Mouse (Mus musculus) midbrain, embryonic 11.5 days (tissue): Measurements from ENCODE around the gene Dach1. TPM values are rescaled to one million over a fixed set of nuclear protein-coding genes. Genes with fewer than 3 reads are reported as not detected.
A peak's percentile ranks its signal among the peaks of the same experiment; 100 is the strongest.

Experiments
- ATAC-seq: fragments of 200-750 bp; cut with Nextera tagmentation; 2 replicates; pipeline ENCODE4 v1.8.0; 2017; ENCODE audit warnings: moderate TSS enrichment, moderate library complexity; ENCODE audit not compliant: low FRiP score
- DNase-seq: peaks from one replicate; pipeline ENCODE4 v3.0.0; 2015; ENCODE audit warnings: low spot score; ENCODE audit errors: missing footprints
- H3K27ac ChIP-seq: fragments of 300-500 bp; sonication (generic); 2 replicates; pipeline ENCODE4 v1.5.1; 2014; ENCODE audit warnings: low read depth, low read length
- H3K27me3 ChIP-seq: fragments of 300-500 bp; sonication (generic); 2 replicates; pipeline ENCODE4 v1.6.1; 2014; ENCODE audit warnings: mild to moderate bottlenecking, low read length, moderate library complexity, mixed read lengths; ENCODE audit not compliant: control insufficient read depth, insufficient read depth
- H3K36me3 ChIP-seq: fragments of 300-500 bp; sonication (generic); 2 replicates; pipeline ENCODE4 v1.6.1; 2014; ENCODE audit warnings: mild to moderate bottlenecking, low read length, moderate library complexity, mixed read lengths; ENCODE audit not compliant: control insufficient read depth, insufficient read depth
- H3K4me1 ChIP-seq: fragments of 300-500 bp; sonication (generic); 2 replicates; pipeline ENCODE4 v1.6.1; 2014; ENCODE audit warnings: low read length; ENCODE audit not compliant: control insufficient read depth, insufficient read depth
- H3K4me2 ChIP-seq: fragments of 300-500 bp; sonication (generic); 2 replicates; pipeline ENCODE4 v1.6.1; 2014; ENCODE audit warnings: mild to moderate bottlenecking, moderate library complexity
- H3K4me3 ChIP-seq: fragments of 300-500 bp; sonication (generic); 2 replicates; pipeline ENCODE4 v1.5.1; 2014; ENCODE audit warnings: low read depth, low read length
- H3K9ac ChIP-seq: fragments of 300-500 bp; sonication (generic); 2 replicates; pipeline ENCODE4 v1.6.1; 2014; ENCODE audit warnings: low read length
- H3K9me3 ChIP-seq: fragments of 300-500 bp; sonication (generic); 2 replicates; pipeline ENCODE4 v1.6.1; 2016; ENCODE audit warnings: low read length; ENCODE audit not compliant: control insufficient read depth
- WGBS: fragments of 180-500 bp; shearing (Covaris S2); extraction: QIAGEN DNeasy Blood & Tissue Kit; methylation state at CpG from one replicate; pipeline ENCODE4 v1.1.7; 2014; 5-methylcytosine and 5-hydroxymethylcytosine counted together
- polyA plus RNA-seq: library from polyadenylated mRNA; unstranded; fragments of >200 nt; fragmentation: Nextera tagmentation; extraction: Ambion mirVana; gene quantifications from 2 replicates; pipeline ENCODE4 v1.2.1, GENCODE M21; 2014

Dach1 gene
- polyA plus RNA-seq, 1 experiment from 2014 or later, result 24.0 TPM

DNA sequence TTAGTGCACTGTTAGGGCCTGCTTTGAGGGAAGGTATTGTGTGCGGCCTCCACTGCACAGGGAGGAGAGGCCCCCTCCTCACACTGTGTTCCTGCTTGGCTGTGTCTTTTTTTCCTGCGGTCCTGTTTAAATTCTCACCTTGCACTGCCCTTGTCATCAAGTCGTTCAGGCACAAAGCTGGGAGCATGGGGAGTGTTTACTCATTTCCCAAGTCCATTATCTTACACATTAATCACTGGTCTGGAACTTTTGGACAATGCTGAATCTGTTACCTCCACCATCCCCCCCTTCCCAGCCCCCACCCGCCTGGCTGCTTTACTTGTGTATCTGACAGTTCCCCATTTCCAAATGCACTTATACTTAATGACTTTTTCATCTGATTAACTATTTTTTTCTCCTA is 97.7 kb downstream of the Dach1 start:
- Histone ChIP-seq H3K27me3 (no peaks in the 10 kb centered on the region), H3K9me3 (no peaks in the 10 kb centered on the region), H3K27ac (peak overlapping the region; percentile 71), H3K9ac (peak overlapping the region; percentile 30; the same call in 1 of the 2 replicates), H3K4me2 (no peak overlapping the region), H3K4me3 (no peak overlapping the region), H3K36me3 (no peaks in the 10 kb centered on the region), H3K4me1 (peaks cover 31% of the 10 kb centered on the region)
- DNase-seq (no peak), ATAC-seq (peak; percentile 39)
- WGBS, result 10% methylated on average over 4 of the region's 4 CpGs

DNA sequence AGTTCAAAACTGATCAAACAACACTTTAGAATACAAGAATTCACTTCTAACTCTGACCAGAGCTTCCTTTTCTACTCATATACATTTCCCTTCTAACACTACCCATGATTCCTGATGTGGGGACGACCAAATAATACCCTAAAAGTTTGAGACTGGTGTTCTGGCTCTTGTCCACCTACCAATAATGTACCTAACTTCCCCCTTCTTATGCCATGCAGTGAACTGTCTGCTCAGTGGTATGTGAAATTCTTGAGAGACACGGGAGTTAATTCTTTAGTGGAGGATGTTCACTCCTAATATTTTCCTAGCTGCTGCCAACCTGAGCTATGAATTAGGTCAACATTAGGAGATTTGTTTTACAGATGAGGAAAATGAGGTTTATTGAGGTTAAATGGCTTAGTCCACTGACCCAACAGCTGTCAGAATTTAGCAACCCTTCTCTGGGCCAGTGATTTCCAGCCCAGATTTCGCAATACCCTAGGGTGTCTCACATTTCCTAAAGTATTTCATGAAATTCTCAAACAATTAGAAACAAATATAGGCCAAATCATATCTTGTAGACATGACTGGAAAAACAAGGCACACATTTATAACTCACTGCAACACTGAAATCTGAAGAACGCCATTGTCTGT is 102.2 kb downstream of the Dach1 start:
- H3K9me3 ChIP-seq, result no peaks in the 10 kb centered on the region
- 79% methylated on average over 4 of the region's 4 CpGs for whole genome bisulfite sequencing
- peaks cover 29% of the 10 kb centered on the region for H3K4me1 ChIP-seq
- no peak for ATAC-seq
- H3K27ac ChIP-seq, result no peak overlapping the region
- H3K4me3 ChIP-seq, result no peak overlapping the region
- no peak overlapping the region for H3K9ac ChIP-seq
- no peak for DNase-seq
- H3K4me2 ChIP-seq, result no peak overlapping the region
- no peaks in the 10 kb centered on the region for H3K36me3 ChIP-seq
- no peaks in the 10 kb centered on the region for H3K27me3 ChIP-seq

- no peaks in the 10 kb centered on the region for H3K27me3 ChIP-seq
- WGBS, result 21% methylated on average over 2 of the region's 2 CpGs
- ATAC-seq, result peak; percentile 61; the same call in 1 of the 2 replicates
- no peaks in the 10 kb centered on the region for H3K36me3 ChIP-seq
- no peak overlapping the region for H3K4me2 ChIP-seq
- H3K27ac ChIP-seq, result no peak overlapping the region
- H3K4me1 ChIP-seq, result peaks cover 13% of the 10 kb centered on the region; the same call in 1 of the 2 replicates
- no peak for DNase-seq
- H3K4me3 ChIP-seq, result no peak overlapping the region
- no peaks in the 10 kb centered on the region for H3K9me3 ChIP-seq
- no peak overlapping the region for H3K9ac ChIP-seq
Measured at GRCm38 (mm10) chr14:98064190-98064589, 105.4 kb downstream of the Dach1 start.

DNA sequence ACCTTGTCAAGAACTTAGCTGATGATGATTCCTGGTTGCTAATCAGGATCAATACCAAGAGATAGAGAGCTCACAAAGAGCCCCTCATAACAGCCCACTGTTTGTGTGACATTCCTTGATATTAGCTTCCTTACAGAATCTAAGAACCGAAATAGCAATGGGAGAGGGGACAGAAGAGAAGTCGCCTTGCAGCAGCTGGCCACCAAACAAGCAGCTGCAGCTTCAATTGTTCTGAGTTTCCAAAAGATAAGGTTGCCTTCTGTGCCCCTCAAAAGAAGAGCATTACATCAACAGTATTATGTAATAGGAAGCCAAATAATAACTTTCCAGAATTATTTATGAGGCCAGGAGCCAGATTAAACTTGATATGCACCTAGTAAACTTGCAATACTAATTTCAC is 120.2 kb downstream of the Dach1 start:
- Histone ChIP-seq H3K27ac (peak overlapping the region; percentile 59; the same call in 1 of the 2 replicates), H3K27me3 (no peaks in the 10 kb centered on the region), H3K9me3 (no peaks in the 10 kb centered on the region), H3K4me3 (no peak overlapping the region), H3K4me1 (peaks cover 16% of the 10 kb centered on the region), H3K36me3 (no peaks in the 10 kb centered on the region), H3K9ac (no peak overlapping the region), H3K4me2 (no peak overlapping the region)
- ATAC-seq (0 out of 2 replicates have a peak, but pooled peaks have one; percentile 23), DNase-seq (no peak)
- WGBS, result 2% methylated on average over 2 of the region's 2 CpGs

- Histone ChIP-seq H3K27ac (no peak overlapping the region), H3K9me3 (no peaks in the 10 kb centered on the region), H3K36me3 (no peaks in the 10 kb centered on the region), H3K4me1 (peaks cover 16% of the 10 kb centered on the region), H3K9ac (no peak overlapping the region), H3K4me3 (no peak overlapping the region), H3K27me3 (no peaks in the 10 kb centered on the region), H3K4me2 (no peak overlapping the region)
- peak; percentile 87 for DNase-seq
- 13% methylated on average over 2 of the region's 2 CpGs for WGBS
- ATAC-seq, result peak; percentile 86
Measured at GRCm38 (mm10) chr14:98048403-98048802, 121.2 kb downstream of the Dach1 start.

DNA sequence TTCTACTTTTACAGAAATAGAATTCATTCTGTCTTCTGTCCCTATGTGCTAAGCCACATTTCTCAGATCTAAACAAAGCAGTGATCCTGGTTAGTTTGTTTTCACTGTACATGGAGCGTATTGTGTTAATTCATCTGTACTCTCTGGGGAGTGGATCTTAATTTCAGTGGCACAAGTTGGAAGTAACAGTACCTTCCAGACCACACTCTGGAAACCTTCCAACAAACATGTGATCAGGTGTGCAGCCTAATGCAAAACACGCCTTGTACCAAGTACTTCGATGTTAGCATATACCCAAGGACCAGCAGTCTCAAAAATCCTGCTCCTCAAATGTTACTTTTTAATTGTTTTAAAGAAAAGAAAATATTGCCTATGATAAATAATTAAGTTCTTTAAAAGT is 121.9 kb downstream of the Dach1 start:
- peak overlapping the region; percentile 10; the same call in 1 of the 2 replicates for H3K27ac ChIP-seq
- ATAC-seq (no peak), DNase-seq (no peak)
- no peak overlapping the region for H3K4me3 ChIP-seq
- H3K27me3 ChIP-seq, result no peaks in the 10 kb centered on the region
- H3K4me2 ChIP-seq, result no peak overlapping the region
- 64% methylated on average over 3 of the region's 3 CpGs for WGBS
- no peaks in the 10 kb centered on the region for H3K9me3 ChIP-seq
- peaks cover 16% of the 10 kb centered on the region for H3K4me1 ChIP-seq
- H3K9ac ChIP-seq, result no peak overlapping the region
- H3K36me3 ChIP-seq, result no peaks in the 10 kb centered on the region

- H3K9me3 ChIP-seq, result no peaks in the 10 kb centered on the region
- ATAC-seq (no peak), DNase-seq (no peak)
- peaks cover 16% of the 10 kb centered on the region for H3K4me1 ChIP-seq
- H3K27ac ChIP-seq, result no peak overlapping the region
- H3K4me3 ChIP-seq, result no peak overlapping the region
- no peak overlapping the region for H3K4me2 ChIP-seq
- no peaks in the 10 kb centered on the region for H3K27me3 ChIP-seq
- no peaks in the 10 kb centered on the region for H3K36me3 ChIP-seq
- H3K9ac ChIP-seq, result no peak overlapping the region
Measured at GRCm38 (mm10) chr14:98046960-98047359, 122.6 kb downstream of the Dach1 start.

- DNase-seq (peak; percentile 88), ATAC-seq (no peak)
- H3K4me3 ChIP-seq, result no peak overlapping the region
- no peak overlapping the region for H3K27ac ChIP-seq
- H3K9ac ChIP-seq, result no peak overlapping the region
- WGBS, result 68% methylated on average over 1 of the region's 1 CpGs
- 0 out of 2 replicates have a peak, but pooled peaks cover 2% of the 10 kb centered on the region for H3K4me1 ChIP-seq
- H3K27me3 ChIP-seq, result no peaks in the 10 kb centered on the region
- H3K4me2 ChIP-seq, result no peak overlapping the region
- no peaks in the 10 kb centered on the region for H3K9me3 ChIP-seq
- no peaks in the 10 kb centered on the region for H3K36me3 ChIP-seq
Measured at GRCm38 (mm10) chr14:98038524-98038923, 131.0 kb downstream of the Dach1 start.

DNA sequence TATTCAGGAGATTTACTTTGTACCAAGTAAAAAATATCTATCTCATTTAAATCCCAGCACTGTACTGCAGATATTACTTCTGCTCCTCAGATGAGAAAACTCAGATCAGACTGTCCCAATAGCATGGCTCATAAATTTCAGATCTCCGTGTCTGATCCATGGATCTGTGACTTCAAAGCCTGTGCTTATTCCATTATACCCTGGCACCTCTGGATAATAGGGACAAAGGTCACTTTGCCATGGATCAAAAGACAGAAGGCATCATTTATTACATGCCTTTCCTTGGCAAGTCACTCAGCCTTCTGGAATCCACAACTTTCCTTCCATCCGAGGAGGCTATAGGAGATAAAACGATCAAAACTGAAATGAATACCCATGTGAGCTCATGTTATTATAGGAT is 132.4 kb downstream of the Dach1 start:
- no peak overlapping the region for H3K27ac ChIP-seq
- no peaks in the 10 kb centered on the region for H3K27me3 ChIP-seq
- no peak for DNase-seq
- H3K36me3 ChIP-seq, result no peaks in the 10 kb centered on the region
- H3K9ac ChIP-seq, result no peak overlapping the region
- H3K4me1 ChIP-seq, result 0 out of 2 replicates have a peak, but pooled peaks cover 2% of the 10 kb centered on the region
- H3K4me2 ChIP-seq, result no peak overlapping the region
- no peak overlapping the region for H3K4me3 ChIP-seq
- ATAC-seq, result no peak
- WGBS, result 41% methylated on average over 3 of the region's 3 CpGs
- no peaks in the 10 kb centered on the region for H3K9me3 ChIP-seq
